Mouse (Mus musculus): ENCODE data around the gene Jdp2.

Jdp2 gene

DNA sequence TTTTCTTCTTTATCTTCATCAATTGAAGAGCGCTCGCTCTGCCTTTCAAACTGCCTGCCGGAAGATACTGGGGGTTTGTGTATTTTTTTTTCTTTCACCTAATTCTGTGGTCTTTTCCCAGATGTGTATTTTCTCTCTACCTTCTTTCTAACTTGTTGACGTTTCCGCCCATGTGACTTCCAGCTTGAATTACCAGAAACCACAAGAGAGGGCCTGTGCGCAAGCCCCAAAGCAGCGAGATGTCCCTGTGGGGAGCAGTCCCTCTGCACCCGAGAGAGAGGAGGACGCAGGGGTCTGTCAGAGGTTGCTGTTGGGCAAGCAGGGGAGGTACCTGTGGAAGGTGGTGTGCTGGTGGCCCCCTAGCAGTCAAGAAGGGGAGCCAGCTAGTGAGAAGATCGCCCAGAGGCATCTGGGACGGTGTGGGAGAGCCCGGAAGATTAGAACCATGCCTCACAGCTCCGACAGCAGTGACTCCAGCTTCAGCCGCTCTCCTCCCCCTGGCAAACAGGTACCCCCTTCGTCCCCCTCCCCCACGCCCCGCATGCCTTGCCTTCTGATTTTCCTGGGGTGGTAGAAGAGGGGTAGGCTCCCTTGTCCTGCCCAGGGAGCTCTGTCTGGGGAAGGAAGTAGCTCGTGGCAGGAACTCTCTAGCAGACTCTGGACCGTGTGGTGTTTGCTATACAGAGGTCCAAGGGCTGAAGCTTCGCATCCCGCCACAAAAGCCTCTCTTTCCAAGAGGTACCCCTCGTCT is 87.8 kb downstream of the Jdp2 start, which contains the start of gene Batf:
Gene Batf (plus strand): TSS at position 204 of the 751 bp plus-strand sequence.
- CTCF ChIA-PET, result interaction anchor here (0.8 to 1.6 kb wide), 2 partner anchors 43 to 141 kb away, joined by 9 to 16 read pairs; no protein-coding TSS in a partner anchor

DNA sequence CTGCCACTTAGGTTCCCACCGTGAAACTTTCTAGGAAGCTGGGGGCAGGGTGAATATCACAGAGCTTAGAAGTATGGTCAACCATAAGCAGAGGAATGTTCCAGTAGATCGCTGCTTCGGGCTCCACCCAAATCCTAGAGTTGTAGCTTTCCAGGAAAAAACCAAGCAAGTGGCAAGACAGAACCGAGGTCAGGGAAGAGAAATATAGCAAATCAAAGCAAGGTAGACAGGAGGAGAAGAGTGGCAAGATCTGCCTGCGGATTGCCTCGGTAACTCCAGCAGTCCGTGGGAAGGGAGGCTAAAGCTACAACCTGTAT is 88.3 kb downstream of the Jdp2 start:
- CTCF ChIA-PET, result interaction anchor here (0.6 to 1.6 kb wide), 3 partner anchors 42 to 140 kb away, joined by 3 to 16 read pairs (median 9); no protein-coding TSS in a partner anchor

DNA sequence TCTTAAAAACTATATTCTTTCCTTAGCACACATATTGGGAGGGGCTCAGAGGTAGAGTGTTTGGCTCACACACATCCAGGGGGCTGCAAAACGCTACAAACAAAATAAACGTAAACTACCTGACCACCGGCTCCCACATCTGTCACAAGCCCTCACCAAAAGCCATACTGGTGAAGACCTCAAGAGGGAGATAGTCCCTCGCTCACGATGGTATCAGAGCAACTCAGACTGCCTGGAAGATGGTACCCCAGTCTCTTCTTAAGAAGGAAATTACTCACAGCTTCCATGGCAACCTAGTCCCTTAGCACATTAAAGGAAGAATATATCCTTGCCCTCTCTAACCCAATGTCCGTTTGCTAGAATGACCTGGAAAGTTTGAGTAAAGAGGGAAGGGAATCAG is 89.0 kb downstream of the Jdp2 start:
- CTCF ChIA-PET, result interaction anchor here (0.6 to 0.7 kb wide), 2 partner anchors 11 to 56 kb away, joined by 3 read pairs; no protein-coding TSS in a partner anchor
